Mouse (Mus musculus): ENCODE measurements around the gene Trim9. TPM values are rescaled to one million over a fixed set of nuclear protein-coding genes. Genes with fewer than 3 reads are reported as not detected.

The Trim9 gene
- total RNA-seq, 4 experiments from 2014 or later = 0.10 to 0.13 (median 0.12) TPM; not detected in 1

DNA sequence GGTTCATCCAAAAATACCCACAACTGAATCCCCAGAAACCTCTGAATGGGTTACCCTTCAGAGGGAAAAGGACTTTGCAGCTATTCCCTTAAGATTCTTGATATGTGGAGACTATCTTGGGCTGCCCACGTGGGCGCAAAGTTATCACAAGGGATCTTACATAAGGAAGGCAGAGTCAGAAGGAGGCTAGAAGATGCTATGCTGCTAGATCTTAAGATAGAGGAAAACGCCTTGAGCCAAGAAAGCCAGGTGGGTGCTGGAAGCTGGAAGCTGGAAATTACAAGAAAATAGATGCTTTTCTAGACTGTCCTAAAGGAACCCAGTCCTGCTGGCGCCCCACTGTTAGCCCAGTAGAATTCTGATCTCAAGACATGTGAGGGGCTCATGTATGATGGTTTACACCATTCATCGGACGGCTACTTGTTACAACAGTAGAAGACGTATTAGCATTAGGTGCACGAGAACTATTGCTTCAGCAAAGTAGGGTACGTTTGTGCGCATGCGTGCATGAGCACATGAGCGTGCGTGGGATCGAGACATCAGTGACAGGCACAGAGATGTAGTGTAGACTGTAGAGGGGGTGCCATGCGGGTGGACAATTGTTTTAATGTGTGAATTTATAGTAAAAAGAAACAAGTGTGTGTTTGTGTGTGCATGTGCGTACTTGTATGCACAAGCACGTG, 85.0 kb downstream of the Trim9 start:
- DNase-seq (ENCODE audit: low spot score in 2 of 2) = no peak

GRCm38 (mm10) chr12:70251210-70251884, 96.1 kb downstream of the Trim9 start:
- no peak for DNase-seq (ENCODE audit: low spot score in 2 of 2)

DNA sequence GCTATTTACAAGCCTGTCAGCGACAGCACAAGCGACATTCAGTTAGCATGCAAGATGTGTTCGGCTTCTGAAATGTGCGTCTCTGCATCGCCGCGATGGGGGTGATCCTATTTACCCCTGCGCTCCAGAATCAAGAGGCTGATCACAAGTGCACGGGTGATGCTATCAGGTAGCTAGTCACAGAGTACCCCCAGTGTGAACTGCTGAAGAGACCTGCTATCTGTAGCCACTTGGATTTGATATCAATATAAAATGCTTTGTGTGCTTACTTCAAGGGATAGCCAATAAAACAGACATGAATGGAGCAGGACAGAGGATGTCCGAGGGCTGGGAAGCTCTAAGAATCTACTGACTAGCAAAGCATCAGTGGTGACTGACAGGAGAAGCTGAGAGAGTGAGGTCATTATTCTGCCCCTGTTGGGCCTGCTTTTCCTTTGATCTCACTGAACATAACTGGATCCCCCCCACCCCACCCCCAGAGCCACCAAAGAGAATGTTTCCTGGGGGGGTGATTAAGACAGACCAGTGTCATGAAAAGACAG, 97.7 kb downstream of the Trim9 start:
- DNase-seq (ENCODE audit: low spot score in 2 of 2) = no peak

GRCm38 (mm10) chr12:70247683-70248474, 99.5 kb downstream of the Trim9 start:
- no peak for DNase-seq (ENCODE audit: low spot score in 2 of 2)

GRCm38 (mm10) chr12:70242550-70242949, 104.9 kb downstream of the Trim9 start:
- DNase-seq (ENCODE audit: low spot score in 2 of 2) = peak in 1 of 2 experiments; percentile 0

- DNase-seq (ENCODE audit: low spot score in 2 of 2) = no peak
Measured at GRCm38 (mm10) chr12:70239741-70240140, 107.7 kb downstream of the Trim9 start.

DNA sequence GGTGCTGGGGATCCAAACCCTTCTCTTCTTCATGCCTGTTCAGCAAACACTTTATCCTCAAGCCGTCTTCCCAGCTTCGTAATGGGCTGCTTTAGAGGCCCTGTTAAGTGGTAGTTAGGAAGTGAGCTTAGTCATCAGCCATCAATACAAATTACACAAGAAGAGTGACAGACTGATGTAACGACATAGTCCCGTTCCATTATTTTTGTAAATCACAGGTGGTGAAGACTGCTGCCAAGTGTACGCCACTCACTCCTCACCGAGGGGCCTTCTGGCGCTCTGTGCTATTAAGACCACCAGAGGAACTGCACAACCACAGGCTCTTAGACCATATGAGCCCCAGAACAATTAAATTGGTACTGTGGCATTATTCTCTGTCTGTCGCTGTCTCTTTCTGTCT, 108.8 kb downstream of the Trim9 start:
- DNase-seq (ENCODE audit: low spot score in 2 of 2) = no peak

DNA sequence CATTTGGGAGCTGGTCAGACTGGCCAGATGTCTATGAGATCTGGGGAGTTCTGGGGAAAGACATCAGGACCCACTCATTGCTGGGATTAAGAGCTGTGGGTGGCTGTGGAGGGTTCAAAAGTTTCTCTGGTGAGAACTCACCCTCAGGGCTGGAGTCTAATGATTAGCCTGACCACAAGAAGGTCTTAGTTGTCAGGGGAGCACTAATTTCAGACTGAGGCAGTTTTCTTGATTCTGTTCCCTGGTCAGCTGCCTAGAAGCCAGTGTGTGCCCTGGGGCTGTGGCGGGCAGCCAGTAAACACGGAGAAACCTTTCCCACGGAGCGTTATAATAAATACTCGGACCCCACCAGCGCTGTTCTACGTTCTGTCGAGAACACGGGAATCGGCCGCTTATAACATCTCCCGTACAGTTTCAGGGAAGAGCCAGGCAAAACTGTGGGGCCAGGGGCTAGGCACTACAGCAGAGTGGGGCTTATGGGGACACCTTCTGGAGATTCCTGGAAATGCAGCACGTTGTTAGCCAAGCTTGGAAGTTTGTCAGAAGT, 112.4 kb downstream of the Trim9 start:
- peak; percentile 27 to 33 for DNase-seq (ENCODE audit: low spot score in 2 of 2)

GRCm38 (mm10) chr12:70234411-70234810, 113.0 kb downstream of the Trim9 start:
- no peak for DNase-seq (ENCODE audit: low spot score in 2 of 2)

GRCm38 (mm10) chr12:70233637-70234315, 113.6 kb downstream of the Trim9 start:
- no peak for DNase-seq (ENCODE audit: low spot score in 2 of 2)

- no peak for DNase-seq (ENCODE audit: low spot score in 2 of 2)
Measured at GRCm38 (mm10) chr12:70232020-70232544, 115.3 kb downstream of the Trim9 start.

DNA sequence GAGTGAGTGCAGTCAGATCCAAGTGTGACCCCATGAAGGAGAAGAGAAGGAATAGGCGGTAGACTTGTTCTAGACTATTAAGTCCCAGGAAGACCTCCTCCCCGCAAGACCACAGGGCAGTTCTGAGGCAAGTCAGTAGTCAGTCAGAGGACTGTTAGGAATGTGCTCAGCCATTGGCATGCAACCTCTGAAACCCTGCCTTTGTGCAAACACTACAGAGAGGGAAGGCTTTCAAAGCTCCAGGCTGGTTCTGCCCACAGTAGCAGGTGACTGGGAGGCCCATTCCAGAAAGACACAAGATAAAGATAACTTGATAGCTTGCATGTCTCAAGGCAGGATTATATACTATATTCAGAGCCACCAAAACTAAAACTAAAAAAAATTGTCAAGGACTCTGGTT, 116.1 kb downstream of the Trim9 start, which contains the start of gene Pygl:
Gene Pygl (minus strand): TSS at position 195 of the 400 bp plus-strand sequence.
- DNase-seq (ENCODE audit: low spot score in 2 of 2) = no peak

DNA sequence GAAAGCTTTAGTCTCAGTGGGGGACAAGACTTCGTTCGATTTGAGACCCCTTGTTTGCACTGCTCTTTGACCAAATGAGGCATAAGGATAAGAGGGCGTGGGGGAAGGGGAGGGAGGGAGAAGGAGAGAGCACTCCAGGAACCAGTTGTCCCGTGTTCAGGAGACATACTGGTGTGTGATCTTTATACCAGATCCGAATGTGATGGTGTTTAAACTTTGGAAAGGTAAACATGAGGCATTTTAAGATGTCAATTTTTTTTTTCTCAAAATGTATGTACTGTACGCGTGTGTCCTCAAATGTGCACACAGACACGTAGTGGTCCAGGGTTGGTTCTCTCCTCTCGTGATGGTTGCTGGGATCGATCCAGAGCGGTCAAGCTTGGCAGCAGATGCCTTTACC, 119.3 kb downstream of the Trim9 start:
- no peak for DNase-seq (ENCODE audit: low spot score in 2 of 2)

DNA sequence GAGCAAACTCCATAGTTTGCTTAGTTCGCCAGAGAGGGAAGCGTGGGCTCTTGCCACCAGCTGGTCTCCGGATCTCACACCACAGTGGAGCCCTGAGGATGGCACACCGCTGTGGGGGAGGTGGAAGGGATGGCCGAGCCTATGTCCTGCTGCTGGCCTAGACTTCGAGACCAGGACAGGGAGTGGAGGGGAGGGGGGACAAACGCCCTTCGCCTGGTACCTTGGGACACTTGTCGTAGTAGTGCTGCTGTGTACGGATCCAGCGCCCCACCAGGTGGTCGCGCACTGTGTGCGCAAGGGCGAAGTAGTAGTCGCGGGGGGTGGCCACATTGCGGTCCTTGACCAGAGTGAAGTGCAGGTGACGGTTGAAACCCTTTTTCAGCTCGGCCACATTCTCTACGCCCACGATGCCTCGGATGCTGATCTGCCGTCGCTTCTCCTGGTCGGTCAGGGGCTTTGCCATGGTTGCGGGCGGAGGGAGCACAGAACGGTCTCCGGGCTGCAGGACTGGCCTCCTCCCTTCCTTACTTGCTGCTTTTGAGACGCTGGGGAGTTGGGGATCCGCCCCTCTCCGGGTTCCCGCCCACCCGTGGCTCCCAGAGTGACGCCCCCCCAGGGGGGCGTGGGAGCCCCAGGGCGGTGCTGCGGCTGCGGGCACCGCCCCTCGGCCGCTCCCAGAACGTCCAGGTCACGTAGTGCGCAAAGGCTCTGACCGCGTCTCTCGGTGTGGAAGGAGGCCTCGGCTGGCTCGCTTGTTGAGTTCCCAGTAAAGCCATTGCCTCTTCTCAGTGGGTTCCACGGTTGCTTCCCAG, 120.1 kb downstream of the Trim9 start:
- peak; percentile 76 to 78 for DNase-seq (ENCODE audit: low spot score in 2 of 2)

- DNase-seq (ENCODE audit: low spot score in 2 of 2) = no peak
Measured at GRCm38 (mm10) chr12:70226655-70227054, 120.8 kb downstream of the Trim9 start.

- no peak for DNase-seq (ENCODE audit: low spot score in 2 of 2)
Measured at GRCm38 (mm10) chr12:70223331-70223730, 124.1 kb downstream of the Trim9 start.

DNA sequence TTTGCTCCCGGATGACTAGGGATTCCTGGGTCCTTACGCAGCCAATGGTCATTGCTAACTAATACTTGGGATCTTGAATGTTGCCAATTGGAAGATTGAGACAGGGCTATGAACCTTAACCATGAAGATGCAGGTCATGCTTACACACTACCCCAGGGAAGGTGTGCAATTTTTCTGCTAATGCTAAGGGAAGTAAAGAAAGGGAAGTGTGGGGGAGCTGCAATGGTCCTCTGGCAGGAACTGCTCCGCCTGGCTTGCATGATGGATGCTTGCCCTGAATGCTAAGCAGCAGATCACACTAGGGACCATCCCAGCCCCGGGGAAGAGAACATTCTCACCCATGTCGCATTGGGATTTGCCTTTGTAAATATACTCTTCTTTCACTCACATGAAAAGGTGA, 126.0 kb downstream of the Trim9 start:
- no peak for DNase-seq (ENCODE audit: low spot score in 2 of 2)

DNA sequence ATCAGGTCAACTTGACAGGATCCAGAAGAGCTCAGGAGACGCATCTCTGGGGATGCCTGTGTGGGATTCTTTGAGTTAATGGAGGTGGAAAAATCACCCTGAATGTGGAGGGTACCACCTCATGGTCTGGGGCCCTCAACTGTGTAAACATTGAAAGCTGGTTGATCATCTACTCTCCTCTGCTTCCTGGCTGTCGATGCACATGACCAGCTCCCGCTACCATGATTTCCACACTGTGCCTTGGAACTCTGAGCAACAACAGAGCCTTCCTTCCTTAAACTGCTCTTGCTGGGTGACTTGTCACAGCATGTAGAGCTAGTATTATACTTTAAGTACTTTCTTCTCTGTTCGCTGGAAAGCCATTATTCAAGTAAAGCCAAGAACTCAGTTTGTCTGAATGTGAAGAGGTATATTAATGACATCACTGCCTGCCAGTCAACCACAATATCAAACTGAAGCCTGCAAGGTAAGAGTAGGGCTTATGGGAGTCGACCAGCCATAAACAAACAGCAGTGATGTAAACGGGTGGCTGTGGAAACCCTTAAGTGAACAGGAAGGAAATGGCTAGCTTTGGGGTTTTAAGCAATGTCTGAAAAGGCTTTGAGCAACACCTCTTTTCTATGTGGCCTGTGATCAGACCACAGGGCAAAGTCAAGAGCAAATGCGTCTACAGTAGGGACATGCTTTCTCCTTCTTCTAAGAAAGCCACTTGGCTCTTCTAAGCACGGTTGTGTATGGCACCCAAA, 128.4 kb downstream of the Trim9 start:
- DNase-seq (ENCODE audit: low spot score in 2 of 2) = no peak

DNA sequence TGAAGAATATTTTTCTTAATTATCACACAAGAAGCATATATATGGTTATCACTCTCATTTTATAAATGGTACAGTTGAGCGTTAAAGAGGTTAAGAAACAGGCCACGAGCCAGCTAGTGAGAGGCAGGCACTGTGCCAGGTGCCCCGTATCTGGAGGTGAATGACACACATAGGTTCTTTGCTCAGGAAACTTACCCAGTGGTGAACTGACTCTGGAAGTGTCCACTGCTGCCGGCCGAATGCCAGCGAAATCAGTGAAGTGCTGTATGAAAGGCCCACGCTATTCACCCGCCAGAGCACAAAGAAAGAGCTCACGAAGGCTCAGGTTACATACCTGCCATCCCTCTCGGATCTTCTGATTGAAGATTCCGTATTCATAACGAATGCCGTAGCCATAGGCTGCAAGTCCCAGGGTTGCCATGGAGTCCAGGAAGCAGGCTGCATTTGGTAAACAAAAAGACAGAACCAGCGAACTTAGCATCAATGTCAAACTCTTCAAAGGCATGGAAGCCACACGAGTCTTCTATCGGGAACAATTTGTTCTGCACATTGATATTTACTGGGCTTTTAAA, 131.1 kb downstream of the Trim9 start:
- DNase-seq (ENCODE audit: low spot score in 2 of 2) = no peak

All from gastrocnemius, adult 8-10 months (tissue).